Mouse (Mus musculus) embryonic fibroblast, embryonic 13.5 days (primary cell): ENCODE data around the gene Rgs19.

Experiments used
- CTCF ChIP-seq: IDR thresholded peaks from 2 replicates; pipeline ENCODE4 v1.5.1; 2011; ENCODE audit warnings: mild to moderate bottlenecking, control low read depth, low read length, moderate library complexity, borderline replicate concordance; ENCODE audit not compliant: insufficient read depth
- POLR2A ChIP-seq: IDR thresholded peaks from 2 replicates; pipeline ENCODE4 v1.6.1; 2011; ENCODE audit warnings: low read depth, mild to moderate bottlenecking, control low read depth, low read length, moderate library complexity

DNA sequence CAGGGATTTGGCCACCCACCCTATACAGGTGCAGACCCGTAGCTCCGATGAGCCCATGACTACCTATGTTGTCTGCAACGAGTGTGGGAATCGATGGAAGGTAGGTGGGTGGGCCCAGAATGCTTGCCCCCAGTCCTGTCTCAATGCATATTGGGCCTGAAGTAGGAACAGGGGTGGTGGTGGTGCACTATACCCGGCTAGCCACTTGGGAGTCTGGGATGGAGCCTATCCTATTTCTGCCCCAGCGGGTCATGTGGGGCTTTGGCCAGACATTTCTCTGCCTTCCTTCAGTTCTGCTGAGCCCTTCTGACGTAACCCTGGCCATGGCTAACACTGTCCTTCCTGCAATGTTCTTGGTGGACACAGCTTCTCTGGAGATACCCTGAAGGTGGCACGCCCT, 6.2 kb downstream of the Rgs19 start:
- TF ChIP-seq CTCF: no peak
- peak; percentile 14; the same call in 1 of the 2 replicates for TF ChIP-seq POLR2A
